Mouse (Mus musculus): Measurements from ENCODE around the gene Hist1h4j. TPM values are rescaled to one million over a fixed set of nuclear protein-coding genes. Genes with fewer than 3 reads are reported as not detected.
"Not testable (repeated sequence)": the region's sequence is repeated elsewhere in the genome, so short reads cannot be mapped to it uniquely, and the experiment has no call there.

The Hist1h4j gene
- total RNA-seq (2022) = 10 to 100 TPM in 3 of 4 experiments, 1 to 10 TPM in 1; 7.2 to 11.3 (median 10.4) TPM

DNA sequence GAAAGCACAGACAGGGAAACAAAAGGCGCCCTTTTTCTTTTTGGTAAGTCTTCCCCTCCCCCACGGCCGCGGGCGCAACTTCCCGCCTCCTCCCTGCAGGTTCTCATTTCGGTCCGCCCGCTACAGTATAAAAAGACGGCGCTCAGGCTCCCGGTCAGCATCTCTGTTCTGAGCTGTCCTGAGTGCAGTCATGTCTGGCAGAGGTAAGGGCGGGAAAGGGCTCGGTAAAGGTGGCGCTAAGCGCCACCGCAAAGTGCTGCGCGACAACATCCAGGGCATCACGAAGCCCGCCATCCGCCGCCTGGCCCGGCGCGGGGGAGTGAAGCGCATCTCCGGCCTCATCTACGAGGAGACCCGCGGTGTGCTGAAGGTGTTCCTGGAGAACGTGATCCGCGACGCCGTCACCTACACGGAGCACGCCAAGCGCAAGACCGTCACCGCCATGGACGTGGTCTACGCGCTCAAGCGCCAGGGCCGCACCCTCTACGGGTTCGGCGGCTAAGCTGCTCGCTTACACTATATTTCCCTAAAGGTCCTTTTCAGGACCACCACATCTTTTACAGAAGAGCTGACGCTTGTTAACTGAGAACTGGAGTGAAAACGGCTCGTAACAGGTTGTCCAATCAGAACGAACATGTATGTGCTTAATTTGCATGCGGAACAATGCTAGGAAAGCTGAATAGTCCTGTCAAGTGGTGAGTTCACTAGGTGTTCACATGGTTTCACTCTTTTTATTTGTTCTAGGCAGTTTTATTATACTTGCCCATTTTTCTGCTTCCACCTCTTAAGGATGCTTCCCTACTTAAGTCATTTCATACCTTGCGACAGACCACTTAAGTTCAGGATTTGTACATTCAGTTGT is at the start of gene Hist1h4j:
Hist1h4j (plus strand) TSS at position 159 of the 862 bp plus-strand sequence.
- DNase-seq = peak; percentile 47

- DNase-seq = no peak
Measured at GRCm38 (mm10) chr13:21697811-21698210, 37.1 kb upstream of the Hist1h4j start, which contains the start of gene Olfr1359. TSS of gene Olfr1359 (plus strand) at chr13:21698111.

DNA sequence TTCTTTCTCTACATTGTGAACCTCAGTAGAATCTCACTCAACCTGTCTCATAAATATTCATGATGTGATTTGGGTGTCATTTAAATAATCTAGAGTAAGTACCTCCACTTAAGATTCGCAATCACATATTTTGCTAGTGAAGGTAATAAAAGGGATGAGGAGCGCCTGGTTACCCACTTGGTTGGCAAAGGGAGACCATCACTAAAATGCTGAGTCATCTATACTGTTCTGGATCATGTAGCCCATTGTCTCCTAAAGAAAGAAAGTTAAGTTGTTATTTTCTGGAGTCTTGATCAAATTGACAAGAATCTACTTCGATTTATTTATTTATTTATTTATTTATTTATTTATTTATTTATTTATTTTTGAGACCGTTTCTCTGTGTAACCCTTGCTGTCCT is 28.2 kb upstream of the Hist1h4j start:
- no peak for DNase-seq

GRCm38 (mm10) chr13:21710031-21710711 is 24.7 kb upstream of the Hist1h4j start:
- DNase-seq = peak; percentile 81

GRCm38 (mm10) chr13:21710821-21711525 is 23.9 kb upstream of the Hist1h4j start:
- peak; percentile 62 for DNase-seq

GRCm38 (mm10) chr13:21711698-21712097 is 23.2 kb upstream of the Hist1h4j start:
- DNase-seq = no peak

- peak; percentile 42 for DNase-seq
Measured at GRCm38 (mm10) chr13:21714725-21715124, 20.1 kb upstream of the Hist1h4j start.

DNA sequence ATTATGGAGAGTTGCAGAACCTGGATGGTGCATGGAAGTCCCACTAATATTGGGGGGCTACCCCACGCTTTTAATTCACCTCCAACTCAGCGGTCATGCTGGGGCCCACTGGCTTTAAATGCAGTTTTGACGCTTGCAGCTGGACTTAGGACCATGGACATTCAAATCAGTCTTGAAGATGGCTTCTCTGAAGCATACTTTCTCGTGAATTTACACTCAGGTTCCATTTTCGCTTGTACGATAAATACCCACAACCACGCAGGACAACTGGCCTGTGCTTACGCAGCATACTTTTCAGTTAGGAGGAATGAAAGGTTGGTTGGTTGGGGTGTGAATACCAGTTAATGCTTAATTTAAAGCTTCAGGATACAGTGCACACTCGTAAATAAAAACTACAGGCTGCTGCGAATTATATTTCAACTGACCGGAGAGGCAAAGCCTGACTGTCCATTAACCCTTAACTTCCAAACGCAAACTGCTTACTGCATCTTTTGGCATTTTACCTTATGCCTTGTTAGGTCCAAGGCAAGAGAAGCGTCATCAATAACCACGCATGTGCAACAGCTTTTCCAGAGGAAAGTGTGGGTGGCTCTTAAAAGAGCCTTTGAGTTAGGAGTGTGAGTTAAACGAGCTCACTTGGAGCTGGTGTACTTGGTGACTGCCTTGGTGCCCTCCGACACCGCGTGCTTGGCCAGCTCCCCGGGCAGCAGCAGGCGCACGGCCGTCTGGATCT is 19.6 kb upstream of the Hist1h4j start:
- no peak for DNase-seq

GRCm38 (mm10) chr13:21715864-21716539 is 18.9 kb upstream of the Hist1h4j start, which contains the start of the genes Hist1h2bl and Hist1h2ai:
TSS of gene Hist1h2bl (minus strand) at chr13:21716143.
TSS of gene Hist1h2ai (plus strand) at chr13:21716422.
- DNase-seq = peak; percentile 73

- DNase-seq = not testable (repeated sequence)
Measured at GRCm38 (mm10) chr13:21716540-21717391, 18.1 kb upstream of the Hist1h4j start.

GRCm38 (mm10) chr13:21717397-21718357 is 17.2 kb upstream of the Hist1h4j start, which contains the start of gene Hist1h3h:
TSS of gene Hist1h3h (plus strand) at chr13:21717659.
- peak; percentile 68 for DNase-seq

- no peak for DNase-seq
Measured at GRCm38 (mm10) chr13:21718381-21719080, 16.3 kb upstream of the Hist1h4j start.

DNA sequence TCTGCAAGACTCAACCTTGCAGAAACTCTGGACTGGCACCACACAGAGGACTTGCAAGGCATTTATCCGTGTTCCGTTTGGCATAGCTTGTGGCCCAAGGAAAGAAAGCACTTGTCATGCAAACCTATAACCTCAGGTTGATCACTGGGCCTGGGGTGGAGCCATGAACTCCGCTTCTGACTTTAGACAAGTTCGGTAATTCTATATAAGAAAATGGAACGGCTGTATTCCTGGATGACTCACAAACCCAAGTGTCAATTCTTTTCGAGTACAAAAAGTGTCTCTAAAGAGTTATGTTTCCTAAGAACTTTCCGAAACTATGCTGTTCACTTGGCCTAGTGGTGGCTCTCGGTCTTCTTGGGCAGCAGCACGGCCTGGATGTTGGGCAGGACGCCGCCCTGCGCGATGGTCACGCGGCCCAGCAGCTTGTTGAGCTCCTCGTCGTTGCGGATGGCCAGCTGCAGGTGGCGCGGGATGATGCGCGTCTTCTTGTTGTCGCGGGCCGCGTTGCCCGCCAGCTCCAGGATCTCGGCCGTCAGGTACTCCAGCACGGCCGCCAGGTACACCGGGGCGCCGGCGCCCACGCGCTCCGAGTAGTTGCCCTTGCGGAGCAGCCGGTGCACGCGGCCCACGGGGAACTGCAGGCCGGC is 13.6 kb upstream of the Hist1h4j start:
- not testable (repeated sequence) for DNase-seq

GRCm38 (mm10) chr13:21721757-21722372 is 13.0 kb upstream of the Hist1h4j start, which contains the start of gene Hist1h2bm:
TSS of gene Hist1h2bm (plus strand) at chr13:21722044.
- DNase-seq = peak; percentile 43

- no peak for DNase-seq
Measured at GRCm38 (mm10) chr13:21722373-21722925, 12.4 kb upstream of the Hist1h4j start.

- DNase-seq = no peak
Measured at GRCm38 (mm10) chr13:21722993-21723836, 11.6 kb upstream of the Hist1h4j start.
